Mouse (Mus musculus) brain, embryonic 14.5 days (tissue): ENCODE measurements around the gene Kdf1.

Experiments
- CTCF ChIP-seq: fragments of 200-500 bp; IDR thresholded peaks from 2 replicates; pipeline ENCODE4 v1.5.1; 2012; ENCODE audit warnings: inconsistent platforms, mild to moderate bottlenecking, moderate library complexity, borderline replicate concordance; ENCODE audit not compliant: insufficient read depth, insufficient read length; ENCODE audit errors: extremely low read depth
- POLR2A ChIP-seq: fragments of 200-500 bp; IDR thresholded peaks from 2 replicates; pipeline ENCODE4 v1.6.1; 2012; ENCODE audit warnings: mild to moderate bottlenecking, inconsistent platforms, borderline replicate concordance; ENCODE audit not compliant: poor library complexity, insufficient read depth, insufficient read length, severe bottlenecking; ENCODE audit errors: extremely low read depth

- TF ChIP-seq CTCF (no peak), POLR2A (no peak)
These were observed 51.3 kb downstream of the Kdf1 start for GRCm38 (mm10) chr4:133570066-133570466.
